Mouse (Mus musculus) lung, adult 2 months (tissue): ENCODE results near the gene Wdfy4.

Experiments
- CTCF ChIP-seq: fragments of 200-500 bp; IDR thresholded peaks from 2 replicates; pipeline ENCODE4 v1.5.1; 2011; ENCODE audit warnings: mild to moderate bottlenecking, low read length, control low read depth; ENCODE audit not compliant: insufficient read depth
- POLR2A ChIP-seq: fragments of 200-500 bp; IDR thresholded peaks from 2 replicates; pipeline ENCODE4 v1.6.1; 2011; ENCODE audit warnings: low read depth, mild to moderate bottlenecking, control low read depth, low read length, borderline replicate concordance; ENCODE audit errors: extremely low read depth

DNA sequence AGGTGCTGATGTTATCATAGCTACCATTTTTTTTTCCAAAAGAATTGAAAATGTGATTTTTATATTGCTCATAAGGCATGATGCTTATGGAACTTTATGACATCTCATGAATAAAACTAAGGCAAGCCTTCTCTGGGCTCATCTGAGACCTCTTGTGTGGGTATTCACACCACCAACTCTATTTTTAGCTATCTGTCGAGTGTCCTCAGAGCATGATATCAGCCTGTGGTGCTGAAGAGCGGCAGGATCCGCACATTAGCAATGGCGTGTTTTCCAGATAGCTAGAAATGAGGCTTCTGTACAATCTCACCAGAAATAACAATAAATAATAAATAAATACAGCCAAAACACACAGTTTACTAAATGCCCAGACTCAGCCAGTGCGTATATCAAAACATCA, 23.1 kb downstream of the Wdfy4 start:
- no peak for TF ChIP-seq CTCF
- no peak for TF ChIP-seq POLR2A
